Mouse (Mus musculus): ENCODE results near the gene Nrap. TPM values are rescaled to one million over a fixed set of nuclear protein-coding genes. Genes with fewer than 3 reads are reported as not detected.

Nrap gene
- total and polyA plus RNA-seq, 3 experiments, result 0.08 to 0.11 TPM; not detected in 1

DNA sequence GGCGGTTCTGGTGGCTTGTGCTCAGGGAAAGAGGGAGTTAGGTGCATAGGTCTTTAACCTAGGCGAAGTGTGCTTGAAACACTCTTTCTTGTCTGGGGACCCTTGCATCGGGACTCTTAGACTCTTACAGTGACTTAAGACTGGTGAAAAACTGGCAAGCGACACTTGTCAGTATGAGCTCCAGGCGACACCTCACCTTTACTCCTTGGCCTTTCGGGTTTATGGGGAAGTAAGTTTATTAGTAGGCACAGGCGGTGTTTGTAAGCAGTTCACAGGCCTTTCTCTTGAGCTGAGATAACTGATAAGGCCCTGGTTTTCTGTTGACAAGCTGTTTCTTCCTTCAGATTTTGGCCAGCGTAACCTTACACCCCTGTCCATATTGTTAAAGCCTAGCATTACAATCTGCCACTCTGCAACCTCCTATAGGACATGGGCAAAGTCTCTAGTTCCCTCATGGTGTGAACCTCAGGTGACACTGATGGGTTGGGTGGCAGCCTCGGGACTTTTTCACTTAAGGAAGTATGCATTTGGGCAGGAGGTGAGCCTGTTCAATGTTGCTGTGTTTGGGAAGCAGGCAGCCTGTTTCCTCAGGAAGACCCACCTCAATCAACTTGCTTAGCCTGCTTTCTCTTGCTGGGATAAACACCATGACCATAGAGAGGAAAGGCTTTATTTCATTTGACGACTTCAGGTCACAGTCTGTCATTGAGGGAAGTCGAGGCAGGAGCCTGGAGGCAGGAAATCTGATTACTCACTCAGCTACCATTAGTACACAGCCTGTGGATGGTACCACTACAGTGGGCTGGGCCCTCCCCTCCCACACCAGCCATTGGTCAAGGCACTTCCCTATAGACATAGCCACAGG lies 8.1 kb upstream of the Nrap start:
- no peak for TF ChIP-seq CHD1 (IDR thresholded peaks at IDR 0.05; ENCODE audit: low read depth, low read length)
- 0 out of 2 replicates have a peak, but pooled peaks have one; percentile 13 for TF ChIP-seq RCOR1 (IDR thresholded peaks at IDR 0.05; ENCODE audit: low read depth, low read length)
- no peak for TF ChIP-seq GATA1 (IDR thresholded peaks at IDR 0.05; ENCODE audit: low read depth, low read length)
- TF ChIP-seq ETS1 (IDR thresholded peaks at IDR 0.05; ENCODE audit: low read depth, low read length), result peak; percentile 8; the same call in 1 of the 2 replicates
- 0 out of 2 replicates have a peak, but pooled peaks have one; percentile 28 for TF ChIP-seq HCFC1 (IDR thresholded peaks at IDR 0.05; ENCODE audit: low read depth, low read length)
- 0 out of 2 replicates have a peak, but pooled peaks have one; percentile 17 for TF ChIP-seq NELFE (IDR thresholded peaks at IDR 0.05; ENCODE audit: low read depth, low read length)
- peak; percentile 33; the same call in 1 of the 2 replicates for TF ChIP-seq TBP (IDR thresholded peaks at IDR 0.05; ENCODE audit: low read depth, low read length)
- TF ChIP-seq SIN3A (IDR thresholded peaks at IDR 0.05; ENCODE audit: low read length), result peak; percentile 51; the same call in 1 of the 2 replicates
- TF ChIP-seq MAX (IDR thresholded peaks at IDR 0.05; ENCODE audit: low read length), result peak; percentile 66
- 0 out of 2 replicates have a peak, but pooled peaks have one; percentile 5 for TF ChIP-seq TCF12 (IDR thresholded peaks at IDR 0.05; ENCODE audit: low read depth, low read length)
- 0 out of 2 replicates have a peak, but pooled peaks have one; percentile 33 for TF ChIP-seq MXI1 (IDR thresholded peaks at IDR 0.05; ENCODE audit: low read depth, low read length)
- no peak; the same call in 1 of the 2 replicates for TF ChIP-seq KAT2A (conservative IDR thresholded peaks at IDR 0.05; ENCODE audit: low read depth, low read length)
- 0 out of 2 replicates have a peak, but pooled peaks have one; percentile 21 for TF ChIP-seq E2F4 (IDR thresholded peaks at IDR 0.05; ENCODE audit: borderline replicate concordance, low read depth, low read length)
- TF ChIP-seq TAL1 (IDR thresholded peaks at IDR 0.05; ENCODE audit: low read length), result no peak
- peak in 1 of 2 experiments; percentile 43; a peak in 2 of 4 replicates for TF ChIP-seq POLR2A (IDR thresholded peaks at IDR 0.05; ENCODE audit: control insufficient read depth in 1 of 2, insufficient read depth in 1 of 2, low read depth in 1 of 2, low read length in 2 of 2, poor library complexity in 1 of 2)
- peaks cover 35% of the 10 kb centered on the region for H3K79me2 ChIP-seq (ENCODE audit: control insufficient read depth, insufficient read depth, low read length, poor library complexity)
- peak overlapping the region; percentile 95 for H3K27ac ChIP-seq (ENCODE audit: control insufficient read depth, low read depth, low read length)
- H3K27me3 ChIP-seq (ENCODE audit: control insufficient read depth in 1 of 2, insufficient read depth in 2 of 2, low read length in 2 of 2), result no peaks in the 10 kb centered on the region
- H3K9ac ChIP-seq (ENCODE audit: control insufficient read depth, low read depth, low read length, poor library complexity, severe bottlenecking), result peak overlapping the region; percentile 70
- H3K36me3 ChIP-seq (ENCODE audit: control insufficient read depth in 1 of 2, insufficient read depth in 2 of 2, low read length in 2 of 2), result peaks cover 0 to 38% of the 10 kb centered on the region in 2 experiments; a peak in 3 of 4 replicates
- H3K9me3 ChIP-seq (replicated peaks; ENCODE audit: insufficient read depth, low read length), result no peaks in the 10 kb centered on the region
- peak; percentile 88 for DNase-seq (ENCODE audit: low read depth, low spot score)
- peaks cover 27 to 62% of the 10 kb centered on the region in 2 experiments for H3K4me1 ChIP-seq (ENCODE audit: control insufficient read depth in 1 of 2, insufficient read depth in 2 of 2, low read length in 2 of 2)
- H3K4me3 ChIP-seq (ENCODE audit: control insufficient read depth in 1 of 2, insufficient read depth in 1 of 2, low read depth in 2 of 2, low read length in 2 of 2), result peak overlapping the region; percentile 53 to 74

DNA sequence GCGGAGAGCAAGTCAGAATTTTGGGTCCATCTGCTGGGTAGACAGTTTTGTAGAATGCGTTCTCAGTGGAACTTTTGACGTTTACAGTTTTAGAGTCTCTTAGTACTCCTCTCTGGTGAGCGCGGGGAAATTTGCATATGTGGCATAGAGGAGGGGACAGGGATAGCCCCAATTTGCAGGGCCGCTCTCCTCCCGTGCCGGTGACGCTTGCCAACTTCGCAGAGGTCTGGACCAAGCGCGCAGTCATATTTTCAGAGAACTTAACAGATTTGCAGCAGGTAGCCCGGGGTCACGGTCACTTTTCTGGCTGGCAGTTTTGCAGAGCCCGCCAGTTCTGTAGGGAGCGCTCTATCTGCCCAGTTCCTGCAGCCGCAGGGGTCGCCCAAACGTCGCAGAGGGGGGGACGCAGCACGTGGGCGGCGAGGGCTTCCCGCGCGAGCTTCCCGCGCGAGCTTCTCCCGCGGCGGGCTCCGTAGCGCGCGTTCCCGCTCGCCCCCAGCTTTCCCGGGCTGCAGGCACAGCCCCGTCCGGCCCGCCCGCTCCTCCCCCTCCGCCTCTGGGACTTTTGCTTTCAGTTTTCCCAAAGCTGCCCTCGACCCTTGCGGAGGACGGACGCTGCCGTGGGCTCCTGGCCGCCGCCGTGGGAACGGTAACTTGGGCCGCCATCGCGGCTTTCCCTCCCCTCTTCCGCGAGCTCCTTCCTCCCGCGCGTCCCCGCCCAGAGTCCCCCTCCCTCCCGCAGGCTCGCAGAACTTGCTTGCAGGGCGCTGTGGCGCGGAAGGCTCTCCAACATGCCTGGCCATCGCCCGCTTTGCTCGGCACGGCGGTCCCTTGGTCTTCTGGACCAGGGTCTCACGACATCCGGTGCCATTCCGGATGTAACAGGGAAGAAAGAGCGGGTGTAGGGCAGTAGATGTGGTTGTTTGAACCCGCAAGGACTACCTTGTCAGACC lies 7.1 kb upstream of the Nrap start, which contains the start of gene Casp7:
TSS of gene Casp7 (plus strand) at position 461 of the 953 bp plus-strand sequence.
- Histone ChIP-seq H3K4me3 (ENCODE audit: control insufficient read depth in 1 of 2, insufficient read depth in 1 of 2, low read depth in 2 of 2, low read length in 2 of 2) (peak within 1 kb of the TSS; percentile 53 to 74), H3K27me3 (ENCODE audit: control insufficient read depth in 1 of 2, insufficient read depth in 2 of 2, low read length in 2 of 2) (no peaks in the 10 kb centered on the region), H3K9ac (ENCODE audit: control insufficient read depth, low read depth, low read length, poor library complexity, severe bottlenecking) (peak within 1 kb of the TSS; percentile 70), H3K27ac (ENCODE audit: control insufficient read depth, low read depth, low read length) (peak within 1 kb of the TSS; percentile 95), H3K79me2 (ENCODE audit: control insufficient read depth, insufficient read depth, low read length, poor library complexity) (peaks cover 35% of the 10 kb centered on the region), H3K36me3 (ENCODE audit: control insufficient read depth in 1 of 2, insufficient read depth in 2 of 2, low read length in 2 of 2) (peaks cover 0 to 46% of the 10 kb centered on the region in 2 experiments; a peak in 3 of 4 replicates), H3K4me1 (ENCODE audit: control insufficient read depth in 1 of 2, insufficient read depth in 2 of 2, low read length in 2 of 2) (peaks cover 36 to 70% of the 10 kb centered on the region in 2 experiments), H3K9me3 (replicated peaks; ENCODE audit: insufficient read depth, low read length) (no peaks in the 10 kb centered on the region)
- DNase-seq (ENCODE audit: low read depth, low spot score), result peak; percentile 88
- TF ChIP-seq MAZ (IDR thresholded peaks at IDR 0.05; ENCODE audit: low read depth, low read length) (no peak; the same call in none of the 2 replicates), RAD21 (IDR thresholded peaks at IDR 0.05; ENCODE audit: low read depth, low read length) (no peak), JUND (IDR thresholded peaks at IDR 0.05; ENCODE audit: low read depth, low read length) (no peak), CHD1 (IDR thresholded peaks at IDR 0.05; ENCODE audit: low read depth, low read length) (no peak; the same call in 1 of the 2 replicates), POLR2AphosphoS5 (IDR thresholded peaks at IDR 0.05; ENCODE audit: borderline replicate concordance, low read depth, low read length) (no peak), MAX (IDR thresholded peaks at IDR 0.05; ENCODE audit: low read length) (peak; percentile 93), ZC3H11A (IDR thresholded peaks at IDR 0.05; ENCODE audit: low read depth, low read length) (no peak), USF1 (IDR thresholded peaks at IDR 0.05; ENCODE audit: low read depth, low read length) (peak; percentile 75), MEF2A (IDR thresholded peaks at IDR 0.05; ENCODE audit: extremely low read depth, insufficient replicate concordance, low read depth, low read length, poor library complexity, severe bottlenecking) (no peak), NRF1 (IDR thresholded peaks at IDR 0.05; ENCODE audit: insufficient read depth, low read depth, low read length, poor library complexity, severe bottlenecking) (no peak), ELF1 (IDR thresholded peaks at IDR 0.05; ENCODE audit: low read depth, low read length) (no peak), E2F4 (IDR thresholded peaks at IDR 0.05; ENCODE audit: borderline replicate concordance, low read depth, low read length) (peak; percentile 78; the same call in 1 of the 2 replicates), POLR2AphosphoS2 (IDR thresholded peaks at IDR 0.05; ENCODE audit: low read length) (peak; percentile 58; the same call in 1 of the 2 replicates), MYB (IDR thresholded peaks at IDR 0.05; ENCODE audit: low read depth, low read length) (no peak), NELFE (IDR thresholded peaks at IDR 0.05; ENCODE audit: low read depth, low read length) (peak; percentile 55)
